Comparison of ENCODE assay signal across 22 mouse cellular contexts in genomic region chrX:106623667-106624066, GRCm38 (mm10). TPM values are rescaled to one million over a fixed set of nuclear protein-coding genes. Genes with fewer than 3 reads are reported as not detected.
DNase-seq lines count a peak whose midpoint lies in the region; TF ChIP-seq lines count a peak whose summit lies in the region.
"Had no signal": no experiment of that assay in that cellular context is flagged by ENCODE, and none has a peak within 500 bp of the region (broad histone marks: within the 10 kb centered on the region; RNA-seq: fewer than 3 reads in every experiment).

No protein-coding gene starts in this region.

- no peak overlapping the region for H3K4me3 ChIP-seq in macrophage (ENCODE audit: inconsistent target)
- H3K4me3 ChIP-seq: erythroblast, embryonic 14.5 days; forebrain, embryonic 15.5 days; heart, adult 2 months; kidney, embryonic 15.5 days; left cerebral cortex, adult 2 months; liver, embryonic 13.5 days; midbrain, embryonic 10.5 days; neural tube, embryonic 12.5 days had no signal

- WGBS in macrophage (ENCODE audit: missing documents), result 22% methylated on average over 3 of the region's 3 CpGs

- H3K36me3 ChIP-seq in macrophage (ENCODE audit: inconsistent target), result no peaks in the 10 kb centered on the region
- H3K36me3 ChIP-seq: forebrain, embryonic 15.5 days; kidney, embryonic 15.5 days; liver, embryonic 13.5 days; midbrain, embryonic 10.5 days; neural tube, embryonic 12.5 days had no signal

- no peak for TF ChIP-seq CTCF in brain, embryonic 14.5 days (IDR thresholded peaks at IDR 0.05; ENCODE audit: borderline replicate concordance, extremely low read depth, insufficient read depth, insufficient read length)

- peak; percentile 3 for DNase-seq in 416B (ENCODE audit: low read depth)
- peak; percentile 21 to 22 for DNase-seq in B cell, adult 2 months
- peak; percentile 0 for DNase-seq in brain, embryonic 14.5 days (ENCODE audit: low read depth)
- no peak for DNase-seq in frontal cortex, adult 2 months (ENCODE audit: extremely low spot score in 1 of 2, low spot score in 1 of 2)
- DNase-seq in right cerebral cortex, postnatal 14 days, result no peak
- DNase-seq in urinary bladder, adult 2 months (ENCODE audit: low spot score), result no peak
- DNase-seq: adrenal gland, postnatal 36 days; cerebellum, adult 9-10 months; heart, adult 2 months; liver, embryonic 13.5 days had no signal

- no peak for TF ChIP-seq POLR2A in brain, embryonic 14.5 days (IDR thresholded peaks at IDR 0.05; ENCODE audit: borderline replicate concordance, extremely low read depth, insufficient read depth, insufficient read length, poor library complexity, severe bottlenecking)

- peak overlapping the region; percentile 58 for H3K27ac ChIP-seq in macrophage
- H3K27ac ChIP-seq: forebrain, embryonic 15.5 days; heart, adult 2 months; kidney, embryonic 15.5 days; left cerebral cortex, adult 2 months; liver, embryonic 13.5 days; midbrain, embryonic 10.5 days; neural tube, embryonic 12.5 days had no signal

- no peaks in the 10 kb centered on the region for H3K79me2 ChIP-seq in macrophage (ENCODE audit: inconsistent target)

RNA-seq across cellular contexts. Expression of gene Cysltr1, which starts 20.2 kb away (rescaled TPM):
- polyA plus RNA-seq in brain, embryonic 14.5 days (2012; rRNA removed), result 0.28 and 0.36 TPM in 2 replicates
- 10 to 100 TPM in 3 of 26 experiments, 1 to 10 TPM in 20, under 1 TPM in 3; 0.56 to 10.9 (median 3.3) TPM for total RNA-seq in macrophage (2018; cell fraction: chromatin; rRNA removed)
- total RNA-seq in macrophage (2018; cell fraction: cytosol; rRNA removed), result 10 to 100 TPM in 22 of 26 experiments, 1 to 10 TPM in 4; 7.2 to 24.4 (median 15.1) TPM
- total RNA-seq in macrophage (2018; cell fraction: nucleus; rRNA removed), result 10 to 100 TPM in 17 of 26 experiments, 1 to 10 TPM in 9; 3.8 to 40.1 (median 12.3) TPM
- 13.7 to 15.9 TPM (median 14.0 TPM) in 3 replicates for polyA plus RNA-seq in macrophage (2018)
- 0.36 and 0.86 TPM in 2 replicates for polyA plus RNA-seq in frontal cortex, adult 2 months (2012; rRNA removed)
- polyA plus RNA-seq in urinary bladder, adult 2 months (2012; rRNA removed), result 2.5 and 3.5 TPM in 2 replicates
- polyA plus RNA-seq: erythroblast, embryonic 14.5 days had no signal

RNA-seq across cellular contexts. Expression of gene Gm5127, which starts 40.7 kb away (rescaled TPM):
- 0.33 and 0.37 TPM in 2 replicates for polyA plus RNA-seq in brain, embryonic 14.5 days (2012; rRNA removed)
- total RNA-seq in macrophage (2018; cell fraction: chromatin; rRNA removed), result 1 to 10 TPM in 4 of 26 experiments, under 1 TPM in 9, not detected in 13; 0.35 to 1.3 (median 0.63) TPM
- total RNA-seq in macrophage (2018; cell fraction: cytosol; rRNA removed), result 1 to 10 TPM in 1 of 26 experiments, under 1 TPM in 25; 0.32 to 1.3 (median 0.57) TPM
- total RNA-seq in macrophage (2018; cell fraction: nucleus; rRNA removed), result 1 to 10 TPM in 11 of 26 experiments, under 1 TPM in 10, not detected in 5; 0.40 to 2.4 (median 1.1) TPM
- 0.38 to 0.59 TPM (median 0.43 TPM) in 3 replicates for polyA plus RNA-seq in macrophage (2018)
- 0.30 and 0.34 TPM in 2 replicates for polyA plus RNA-seq in frontal cortex, adult 2 months (2012; rRNA removed)
- 0.10 and 0.15 TPM in 2 replicates for polyA plus RNA-seq in urinary bladder, adult 2 months (2012; rRNA removed)
- total RNA-seq: adrenal gland, postnatal 36 days; gastrocnemius, adult 18-20 months; heart, adult 2 months had no signal
- polyA plus RNA-seq: erythroblast, embryonic 14.5 days; heart, adult 2 months; heart, embryonic 16.5 days; intestine, embryonic 14.5 days; liver, embryonic 13.5 days; lung, embryonic 16.5 days; Patski had no signal

Comparison
In these comparisons a context has a peak if more than half of its experiments do, and no peak if none do; other contexts are left out.
1. DNase-seq: peak in 416B (single experiment), B cell, adult 2 months (2 of 2) and brain, embryonic 14.5 days (single experiment); none in frontal cortex, adult 2 months (0 of 2), right cerebral cortex, postnatal 14 days (single experiment) and urinary bladder, adult 2 months (single experiment).